Mouse (Mus musculus): Measurements from ENCODE around the gene Olfr1209. TPM values are rescaled to one million over a fixed set of nuclear protein-coding genes. Genes with fewer than 3 reads are reported as not detected.

Olfr1209 gene
- total RNA-seq (2021): not detected
- long read RNA-seq, experiment 1: 0 reads
- long read RNA-seq, experiment 2: 0 reads

DNA sequence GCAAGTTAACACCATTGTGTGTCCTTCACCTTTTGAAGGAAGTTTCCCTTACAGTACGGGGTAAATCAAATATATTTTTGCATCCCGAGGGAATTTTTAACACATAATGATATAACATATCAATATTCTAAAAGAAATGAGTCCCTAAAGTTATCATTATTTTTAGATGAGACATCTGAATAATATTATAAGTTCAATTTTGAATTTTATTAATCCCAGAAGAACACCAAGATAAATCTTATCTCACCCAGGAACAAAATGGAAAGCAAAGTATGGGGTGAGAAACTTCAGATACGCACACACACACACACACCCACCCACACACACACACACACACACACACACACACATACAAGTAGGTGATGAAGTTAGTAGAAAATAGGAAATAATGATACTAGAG lies at the start of gene Olfr1209:
Gene Olfr1209, minus strand, starts transcription at position 101 of the 400 bp plus-strand sequence.
- TF ChIP-seq CTCF (IDR thresholded peaks at IDR 0.05): no peak
- DNase-seq (ENCODE audit: extremely low spot score in 1 of 2, low spot score in 2 of 2): no peak
- intact Hi-C loops (cut with DNase I): no loop called here
- Histone ChIP-seq H3K4me3 (no peak within 1 kb of the TSS), H3K27ac (no peak within 1 kb of the TSS)

- intact Hi-C loops (cut with DNase I): no loop called here
- no peak for TF ChIP-seq CTCF (IDR thresholded peaks at IDR 0.05)
- Histone ChIP-seq H3K4me3 (no peak within 1 kb of the TSS), H3K27ac (no peak within 1 kb of the TSS)
- DNase-seq (ENCODE audit: extremely low spot score in 1 of 2, low spot score in 2 of 2): no peak
Measured at GRCm38 (mm10) chr2:88953669-88954068, 38.7 kb upstream of the Olfr1209 start, which contains the start of gene Olfr1212. TSS of gene Olfr1212 (plus strand) at chr2:88953969.

DNA sequence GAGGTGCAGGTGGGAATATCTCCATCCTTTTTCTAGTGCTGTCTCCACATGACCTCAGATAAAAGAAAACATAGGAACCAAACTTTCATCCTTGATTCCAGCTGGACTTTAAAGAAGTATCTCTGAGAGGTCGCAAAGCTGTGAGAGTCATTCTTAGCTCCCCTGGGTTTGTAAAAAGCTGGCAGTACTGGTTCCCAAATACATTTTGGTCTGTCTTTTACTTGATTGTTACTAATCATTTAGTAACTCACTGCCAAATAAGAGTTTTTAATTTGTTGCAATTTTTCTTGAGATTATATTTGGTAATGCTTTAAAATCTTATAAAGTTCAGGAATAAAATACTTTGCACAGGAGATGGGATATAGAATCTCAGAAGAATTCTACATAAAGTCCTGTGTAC lies 23.1 kb upstream of the Olfr1209 start, which contains the start of gene Olfr1211:
Gene Olfr1211, minus strand, starts transcription at position 101 of the 400 bp plus-strand sequence.
- no peak for DNase-seq (ENCODE audit: extremely low spot score in 1 of 2, low spot score in 2 of 2)
- intact Hi-C loops (cut with DNase I): no loop called here
- no peak for TF ChIP-seq CTCF (IDR thresholded peaks at IDR 0.05)
- no peak within 1 kb of the TSS for H3K4me3 ChIP-seq
- no peak within 1 kb of the TSS for H3K27ac ChIP-seq

DNA sequence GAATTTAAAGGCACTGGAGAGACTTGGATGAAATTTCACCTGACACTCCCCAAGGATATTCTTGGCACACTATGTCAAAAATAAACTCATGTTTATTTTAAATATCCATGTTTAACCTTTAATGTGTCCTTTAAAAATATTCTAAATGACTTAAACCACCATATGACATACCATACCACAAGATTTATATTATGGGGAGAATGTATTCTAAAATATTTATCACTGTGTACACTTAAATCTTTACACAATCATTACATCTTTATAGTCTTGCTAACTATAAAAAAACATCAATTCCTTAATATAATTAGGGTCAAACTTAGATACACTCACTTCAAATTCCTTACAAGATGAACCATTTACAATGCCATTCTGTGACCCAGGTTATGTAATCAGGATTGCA lies 12.7 kb downstream of the Olfr1209 start, which contains the start of gene Olfr1208:
Gene Olfr1208, minus strand, starts transcription at position 101 of the 400 bp plus-strand sequence.
- H3K4me3 ChIP-seq: no peak within 1 kb of the TSS
- no peak for TF ChIP-seq CTCF (IDR thresholded peaks at IDR 0.05)
- no peak within 1 kb of the TSS for H3K27ac ChIP-seq
- intact Hi-C loops (cut with DNase I): no loop called here
- no peak for DNase-seq (ENCODE audit: extremely low spot score in 1 of 2, low spot score in 2 of 2)

DNA sequence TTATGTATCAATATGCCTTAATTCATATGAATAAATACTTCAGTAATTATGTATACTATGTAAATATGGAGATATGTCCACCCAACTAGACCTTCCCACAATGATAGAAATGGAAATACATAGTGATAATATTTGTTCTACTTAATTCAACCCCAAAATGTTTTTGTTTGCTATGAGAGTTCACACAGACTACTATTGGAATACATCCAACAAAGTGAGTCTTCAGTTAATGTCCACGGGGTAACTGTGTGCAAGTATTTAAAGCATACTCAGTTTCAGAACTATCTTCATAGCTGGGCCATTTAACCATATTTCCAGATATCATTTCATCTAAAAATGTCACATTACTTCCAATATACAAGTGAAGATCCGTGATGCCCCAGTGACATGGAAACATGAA lies 52.0 kb downstream of the Olfr1209 start, which contains the start of gene Olfr1206:
Gene Olfr1206, plus strand, starts transcription at position 301 of the 400 bp plus-strand sequence.
- DNase-seq (ENCODE audit: extremely low spot score in 1 of 2, low spot score in 2 of 2): no peak
- H3K4me3 ChIP-seq: no peak within 1 kb of the TSS
- TF ChIP-seq CTCF (IDR thresholded peaks at IDR 0.05): no peak
- intact Hi-C loops (cut with DNase I): no loop called here
- no peak within 1 kb of the TSS for H3K27ac ChIP-seq

Other genes with a start within 250 kb of the Olfr1209 start
- gene Olfr1193, start 239.5 kb downstream of the Olfr1209 start, total RNA-seq (2021): not detected
- not detected for gene Olfr1195, start 226.0 kb downstream of the Olfr1209 start, total RNA-seq (2021)
- not detected for gene Olfr1196, start 210.6 kb downstream of the Olfr1209 start, total RNA-seq (2021)
- not detected for gene Olfr1197, start 182.8 kb downstream of the Olfr1209 start, total RNA-seq (2021)
- not detected for gene Olfr1198, start 163.8 kb downstream of the Olfr1209 start, total RNA-seq (2021)
- gene Olfr1199, start 154.7 kb downstream of the Olfr1209 start, total RNA-seq (2021): not detected
- gene Olfr1200, start 144.7 kb downstream of the Olfr1209 start, total RNA-seq (2021): not detected
- not detected for gene Olfr1201, start 122.1 kb downstream of the Olfr1209 start, total RNA-seq (2021)
- gene Olfr1202, start 100.7 kb downstream of the Olfr1209 start, total RNA-seq (2021): not detected
- not detected for gene Olfr1205, start 85.4 kb downstream of the Olfr1209 start, total RNA-seq (2021)
- gene Olfr1204, start 65.9 kb downstream of the Olfr1209 start, total RNA-seq (2021): not detected
- not detected for gene Olfr1206, start 51.9 kb downstream of the Olfr1209 start, total RNA-seq (2021)
- gene Olfr1208, start 12.8 kb downstream of the Olfr1209 start, total RNA-seq (2021): not detected
- gene Olfr1211, start 23.0 kb upstream of the Olfr1209 start, total RNA-seq (2021): not detected
- gene Olfr1212, start 38.8 kb upstream of the Olfr1209 start, total RNA-seq (2021): not detected
- not detected for gene Gm13762, start 65.1 kb upstream of the Olfr1209 start, total RNA-seq (2021)
- not detected for gene Olfr1214, start 77.5 kb upstream of the Olfr1209 start, total RNA-seq (2021)
- not detected for gene Olfr1215, start 91.8 kb upstream of the Olfr1209 start, total RNA-seq (2021)
- gene Olfr1216, start 103.2 kb upstream of the Olfr1209 start, total RNA-seq (2021): not detected
- gene Olfr1217, start 116.9 kb upstream of the Olfr1209 start, total RNA-seq (2021): not detected
- not detected for gene Olfr1218, start 146.0 kb upstream of the Olfr1209 start, total RNA-seq (2021)
- gene Olfr1219, start 168.4 kb upstream of the Olfr1209 start, total RNA-seq (2021): not detected
- not detected for gene Olfr1220, start 191.7 kb upstream of the Olfr1209 start, total RNA-seq (2021)
- gene Olfr1221, start 202.1 kb upstream of the Olfr1209 start, total RNA-seq (2021): not detected
- gene Olfr1222, start 217.9 kb upstream of the Olfr1209 start, total RNA-seq (2021): not detected
- gene Olfr1223, start 236.4 kb upstream of the Olfr1209 start, total RNA-seq (2021): not detected
- gene Olfr1224-ps1, start 248.9 kb upstream of the Olfr1209 start, total RNA-seq (2021): not detected

All from left cerebral cortex, adult 2 months (tissue).